Mouse (Mus musculus) thymus, postnatal 25 days (tissue): ENCODE results near the gene Fxyd2.

Experiments used
- DNase-seq: peaks from one replicate; pipeline ENCODE4 v3.0.0; 2022

Gene Fxyd2

GRCm38 (mm10) chr9:45395218-45395617 lies 4.3 kb upstream of the Fxyd2 start:
- DNase-seq = no peak

- no peak for DNase-seq
These were observed 3.7 kb upstream of the Fxyd2 start for GRCm38 (mm10) chr9:45395796-45396195.

DNA sequence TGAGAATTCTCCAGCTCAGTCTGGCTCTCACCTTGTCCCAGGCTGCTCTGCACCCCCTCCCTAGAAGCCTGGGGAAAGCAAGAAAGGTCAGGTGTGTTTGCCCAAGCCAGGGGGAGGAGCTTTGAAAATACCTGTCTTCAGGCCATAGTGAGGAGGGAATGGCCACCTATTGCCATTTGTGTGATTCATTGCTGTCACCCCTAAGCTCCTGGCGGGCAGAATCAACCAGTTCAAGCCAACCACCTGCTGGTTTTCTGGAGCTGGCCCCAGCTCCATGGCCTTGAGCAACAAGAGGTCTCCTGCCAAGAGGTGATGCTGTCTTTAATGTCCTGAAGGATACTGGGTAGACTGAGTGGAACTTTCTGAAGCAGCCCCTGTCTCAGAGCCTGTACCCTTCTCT lies 1.1 kb upstream of the Fxyd2 start:
- DNase-seq = no peak

- no peak for DNase-seq
These were observed 2.4 kb downstream of the Fxyd2 start for GRCm38 (mm10) chr9:45401851-45402250.

DNA sequence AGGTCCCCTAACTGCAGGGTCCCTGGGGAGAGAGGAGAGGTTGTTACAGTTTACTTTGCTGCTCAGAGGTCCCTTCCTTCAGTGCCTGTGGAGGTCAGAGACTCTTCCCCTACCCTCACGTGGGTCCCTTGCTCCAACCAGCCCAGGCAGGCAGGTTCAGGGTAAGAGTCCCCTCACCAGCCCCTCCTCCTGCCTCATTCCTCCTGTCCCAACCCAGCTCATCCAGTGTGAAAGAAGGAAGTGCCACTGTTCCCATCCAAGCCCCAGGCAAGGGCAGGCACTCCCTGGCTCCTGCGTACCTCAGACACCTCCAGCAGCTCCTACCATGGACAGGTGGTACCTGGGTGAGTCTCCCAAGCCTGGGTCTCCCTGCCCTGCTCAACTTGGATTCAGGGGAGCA lies 3.5 kb downstream of the Fxyd2 start:
- no peak for DNase-seq

DNA sequence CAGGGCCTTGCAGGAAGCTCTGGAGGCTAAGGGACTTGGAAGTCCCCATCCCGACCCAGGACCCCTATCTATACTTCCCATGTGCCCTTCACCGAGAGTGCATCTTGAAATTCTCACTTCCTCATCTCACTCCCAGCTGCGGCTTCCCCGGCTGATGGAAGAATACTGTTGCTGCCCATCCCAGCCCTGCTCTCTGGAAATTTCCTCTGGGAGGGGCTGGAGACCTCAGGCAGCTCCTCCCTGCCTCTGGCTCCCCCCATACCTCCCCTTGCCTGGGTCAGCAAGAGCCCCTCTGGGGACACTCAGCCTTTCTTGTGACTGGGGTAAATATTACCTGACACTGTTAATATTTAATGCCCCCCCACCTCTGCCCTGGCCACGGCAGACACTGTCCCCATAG lies 6.2 kb downstream of the Fxyd2 start:
- no peak for DNase-seq

- DNase-seq = no peak
These were observed 7.3 kb downstream of the Fxyd2 start for GRCm38 (mm10) chr9:45406808-45407207.

DNA sequence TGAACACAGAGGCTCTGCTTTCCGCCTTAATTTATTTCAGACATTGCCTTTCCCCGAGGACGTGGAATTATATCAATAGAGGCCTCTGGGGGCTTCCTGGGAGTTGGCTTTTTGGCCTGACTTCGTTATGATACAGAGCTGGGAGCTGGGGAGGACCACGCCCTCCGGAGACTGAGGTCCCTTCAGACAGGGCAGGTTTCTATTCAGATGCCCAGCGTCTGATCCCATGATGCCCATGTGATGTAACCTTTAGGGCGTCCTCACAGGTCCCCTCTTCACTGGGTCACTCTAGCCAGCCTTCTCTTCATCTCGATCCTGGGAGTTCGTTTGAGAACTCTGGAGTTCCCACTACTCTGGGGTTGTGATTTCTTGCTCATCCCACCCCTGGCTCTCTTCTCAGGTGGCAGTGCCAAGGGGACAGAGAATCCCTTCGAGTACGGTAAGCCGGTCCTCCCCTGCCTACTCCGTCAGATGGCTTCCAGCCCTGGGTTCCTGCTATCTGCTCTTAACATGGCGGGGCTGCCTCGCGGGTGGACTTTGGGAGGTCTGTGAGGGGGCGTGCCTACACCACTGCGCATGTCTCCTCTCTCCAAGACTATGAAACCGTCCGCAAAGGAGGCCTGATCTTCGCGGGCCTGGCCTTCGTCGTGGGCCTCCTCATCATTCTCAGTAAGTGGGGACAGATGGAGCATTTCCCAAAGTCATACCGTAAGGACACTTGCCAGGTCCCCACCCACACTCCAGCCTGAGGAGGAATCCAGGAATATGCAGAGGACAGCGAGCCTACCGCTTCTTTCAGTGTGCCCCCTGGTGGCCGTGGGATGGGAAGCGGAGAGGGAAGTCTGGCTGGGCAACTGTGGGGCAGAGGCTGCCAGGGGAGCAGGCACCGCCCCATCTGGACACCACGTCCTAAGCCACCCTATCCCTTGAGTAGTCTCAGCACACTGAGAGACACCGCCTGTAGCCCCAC lies 8.5 kb downstream of the Fxyd2 start:
- peak; percentile 59 for DNase-seq

GRCm38 (mm10) chr9:45410193-45410592 lies 10.7 kb downstream of the Fxyd2 start:
- no peak for DNase-seq

DNA sequence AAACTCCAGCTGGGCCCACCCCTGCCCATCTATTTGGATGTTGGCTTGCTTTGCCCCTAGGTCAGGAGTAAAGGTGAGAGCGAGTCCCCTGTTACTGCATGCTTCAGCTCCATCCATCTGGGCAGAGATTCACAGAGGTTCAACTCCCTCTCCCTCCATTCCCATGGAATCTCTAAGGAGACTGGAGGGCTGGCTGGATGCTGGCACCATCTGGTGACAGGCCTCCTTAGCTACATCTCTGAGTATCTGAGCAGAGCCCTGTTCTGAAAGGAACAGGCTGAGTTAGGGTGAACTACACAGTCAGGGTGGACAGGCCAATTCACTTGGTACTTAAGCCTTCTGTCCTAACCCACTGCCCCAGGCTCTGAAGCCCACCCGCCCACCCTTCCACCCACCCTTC lies 11.1 kb downstream of the Fxyd2 start:
- no peak for DNase-seq

DNA sequence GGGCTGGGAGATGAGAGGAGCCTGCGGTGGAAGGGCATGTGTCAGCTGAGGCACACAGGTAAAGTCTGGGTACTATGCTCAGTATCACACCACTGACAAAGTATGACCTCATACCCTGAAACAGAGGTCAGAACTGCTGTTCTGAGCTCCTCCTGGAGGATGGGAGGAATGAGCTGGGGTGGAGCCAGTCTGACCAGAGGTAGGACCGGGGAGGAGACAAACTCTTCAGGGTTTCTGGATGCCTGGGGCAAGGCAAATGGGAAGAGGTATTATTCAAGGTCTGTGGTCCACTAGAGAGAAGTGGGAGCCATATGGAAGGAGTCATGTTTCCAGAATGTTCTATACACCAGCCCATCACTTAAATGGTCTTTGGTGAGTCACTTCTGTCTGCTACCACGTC lies 11.6 kb downstream of the Fxyd2 start:
- no peak for DNase-seq

GRCm38 (mm10) chr9:45411803-45412202 lies 12.3 kb downstream of the Fxyd2 start:
- DNase-seq = peak; percentile 19

DNA sequence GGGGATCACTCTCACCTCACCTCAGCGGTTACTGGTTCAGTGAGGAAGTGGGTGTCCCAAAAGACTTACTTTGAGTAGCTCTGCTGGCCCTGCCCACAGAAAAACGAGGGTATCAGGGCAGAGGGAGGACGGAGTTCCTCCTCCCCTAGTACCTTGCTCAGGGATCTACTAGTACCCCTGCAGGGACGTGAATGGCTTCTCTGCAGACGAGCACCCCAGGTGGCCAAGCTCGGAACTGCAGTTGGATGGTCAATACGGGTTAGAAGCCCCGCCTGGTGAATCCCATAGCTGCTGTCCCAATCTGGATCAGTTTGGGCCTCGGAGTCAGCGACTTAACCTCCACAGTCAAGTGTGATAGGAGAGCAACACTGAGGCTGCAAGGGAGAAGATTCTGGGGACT lies 12.8 kb downstream of the Fxyd2 start:
- DNase-seq = peak; percentile 91

DNA sequence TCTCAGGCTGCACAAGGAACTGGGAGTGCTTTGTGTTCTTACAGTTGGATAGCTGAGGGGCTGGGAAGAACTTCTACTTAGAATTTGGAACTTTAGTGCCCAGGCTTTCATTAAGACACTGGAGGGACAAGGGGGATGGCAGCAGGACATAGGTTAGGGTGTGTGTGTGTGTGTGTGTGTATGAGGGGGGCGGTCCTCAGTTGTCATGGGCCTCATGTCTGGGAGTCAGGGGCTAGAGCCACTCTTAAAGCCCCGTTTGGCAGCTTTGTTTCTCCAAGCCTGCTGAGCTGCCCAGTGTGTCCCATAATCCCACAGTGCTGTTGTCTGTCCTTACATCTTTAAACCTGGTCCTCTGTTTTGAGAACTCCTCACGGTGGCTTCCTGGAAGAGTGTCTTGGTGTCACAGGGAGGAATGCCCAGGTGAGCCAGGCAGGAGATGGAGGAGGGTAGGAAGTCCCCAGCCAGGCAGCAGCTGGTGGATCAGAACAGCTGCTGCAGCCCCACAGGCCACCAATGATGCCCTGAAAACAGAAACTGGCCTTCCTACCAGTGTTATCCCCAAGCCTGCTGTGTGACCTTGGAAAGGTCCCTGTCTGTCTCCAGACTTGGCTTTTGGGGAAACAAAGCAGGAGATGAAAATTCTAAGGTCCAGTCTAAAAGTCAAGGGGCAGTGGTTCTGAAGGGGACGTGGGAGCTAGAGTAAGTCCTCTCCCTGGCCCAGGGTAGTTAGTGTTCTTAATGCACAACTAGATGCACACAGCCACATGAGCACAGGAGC lies 13.4 kb downstream of the Fxyd2 start:
- DNase-seq = no peak

DNA sequence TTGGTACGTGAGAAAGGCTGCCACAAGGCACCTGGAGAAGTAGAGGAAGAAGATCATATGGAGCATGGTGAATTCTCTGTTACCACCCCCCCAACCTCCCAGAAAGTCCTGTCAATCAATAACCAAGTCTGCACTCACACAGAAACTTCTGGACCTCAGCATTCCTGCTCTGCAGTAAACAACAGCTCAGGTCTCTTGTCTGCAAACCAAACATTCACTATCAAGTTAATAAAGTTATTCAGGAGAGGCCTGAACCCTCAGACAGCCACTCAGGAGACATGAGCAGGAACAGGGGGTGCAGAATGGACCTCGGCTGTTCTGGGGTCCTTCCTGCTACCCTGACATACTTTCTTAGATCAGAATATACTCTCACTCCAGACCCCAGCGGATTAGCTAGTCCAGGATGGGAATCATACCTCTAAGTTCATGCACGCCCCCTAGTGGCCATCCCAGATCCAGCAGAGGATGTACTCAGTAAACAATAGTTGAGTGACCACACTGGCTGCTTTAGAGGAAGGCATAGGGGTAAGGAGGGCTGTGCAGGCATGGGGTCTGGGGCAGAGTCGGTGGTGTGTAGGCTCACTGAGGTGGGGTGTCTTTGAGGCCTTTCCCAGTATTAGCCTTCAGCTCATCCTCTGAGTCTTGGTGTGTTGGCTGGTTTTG lies 14.1 kb downstream of the Fxyd2 start:
- peak; percentile 41 for DNase-seq

- peak; percentile 38 for DNase-seq
These were observed 16.4 kb downstream of the Fxyd2 start for GRCm38 (mm10) chr9:45415912-45416311.

GRCm38 (mm10) chr9:45417245-45417644 lies 17.8 kb downstream of the Fxyd2 start:
- peak; percentile 74 for DNase-seq

DNA sequence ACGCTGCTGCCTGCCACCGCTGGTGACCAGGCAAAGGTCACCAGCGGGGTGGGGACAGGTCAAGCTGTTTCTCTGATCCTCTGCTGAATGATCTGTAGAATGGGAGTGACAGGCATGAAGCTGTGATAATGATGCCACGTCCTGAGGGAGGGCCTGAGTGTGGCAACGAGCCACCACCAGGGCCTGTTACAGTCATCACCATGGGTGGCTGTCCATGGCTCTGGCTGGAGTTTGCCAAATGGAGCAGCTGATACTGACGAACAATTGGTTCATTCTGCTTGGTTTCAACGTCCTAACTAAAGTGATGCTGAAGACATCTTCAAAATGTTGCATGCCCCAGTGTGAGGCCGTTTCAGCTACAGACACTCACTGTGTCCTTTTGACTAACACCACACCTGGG lies 18.8 kb downstream of the Fxyd2 start:
- no peak for DNase-seq

DNA sequence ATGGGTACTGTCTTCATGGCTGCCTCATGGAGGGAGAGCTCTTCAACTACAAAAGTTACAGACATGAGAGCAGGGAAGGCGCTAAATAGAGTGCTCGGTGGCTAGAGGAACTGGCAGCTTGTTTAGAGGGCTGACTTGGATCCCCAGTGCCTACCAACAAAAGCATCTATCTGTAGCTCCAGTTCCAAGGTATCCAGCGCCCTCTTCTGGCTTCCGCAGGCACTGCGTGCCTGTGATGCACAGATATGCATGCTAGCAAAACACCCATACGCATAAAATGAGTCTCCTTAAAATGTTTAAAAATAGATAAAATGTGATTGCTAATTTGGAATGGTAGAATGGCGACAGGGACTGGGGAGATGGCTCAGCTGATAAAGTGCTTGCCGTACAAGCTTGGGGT lies 21.7 kb downstream of the Fxyd2 start:
- peak; percentile 30 for DNase-seq

- no peak for DNase-seq
These were observed 23.4 kb downstream of the Fxyd2 start for GRCm38 (mm10) chr9:45422761-45423298.

- DNase-seq = no peak
These were observed 27.0 kb downstream of the Fxyd2 start, which contains the start of gene Dscaml1 for GRCm38 (mm10) chr9:45426456-45426855. Dscaml1 (plus strand) TSS chr9:45426628.

- DNase-seq = no peak
These were observed 29.9 kb downstream of the Fxyd2 start for GRCm38 (mm10) chr9:45429392-45429791.
